Mouse (Mus musculus) hindbrain, postnatal 0 days (tissue): Measurements from ENCODE around the gene Chst11. TPM values are rescaled to one million over a fixed set of nuclear protein-coding genes. Genes with fewer than 3 reads are reported as not detected.

Experiments used
- ATAC-seq: fragments of 200-750 bp; cut with Nextera tagmentation; 2 replicates; pipeline ENCODE4 v1.8.0; 2017; ENCODE audit warnings: mild to moderate bottlenecking, moderate TSS enrichment, moderate library complexity
- DNase-seq: peaks from one replicate; pipeline ENCODE4 v3.0.0-alpha.2; 2015; ENCODE audit warnings: low spot score
- H3K27ac ChIP-seq: fragments of 300-500 bp; sonication (generic); 2 replicates; pipeline ENCODE4 v1.5.1; 2014; ENCODE audit warnings: mild to moderate bottlenecking
- H3K27me3 ChIP-seq: fragments of 300-500 bp; sonication (generic); 2 replicates; pipeline ENCODE4 v1.6.1; 2014; ENCODE audit warnings: low read length, mixed read lengths; ENCODE audit not compliant: insufficient read depth
- H3K36me3 ChIP-seq: fragments of 300-500 bp; sonication (generic); 2 replicates; pipeline ENCODE4 v1.6.1; 2014; ENCODE audit warnings: low read length, mixed read lengths; ENCODE audit not compliant: insufficient read depth
- H3K4me1 ChIP-seq: fragments of 300-500 bp; sonication (generic); 2 replicates; pipeline ENCODE4 v1.6.1; 2014; ENCODE audit warnings: antibody characterized with exemption, low read length, mixed read lengths; ENCODE audit not compliant: insufficient read depth
- H3K4me2 ChIP-seq: fragments of 300-500 bp; sonication (generic); 2 replicates; pipeline ENCODE4 v1.6.1; 2014; ENCODE audit warnings: low read depth, mild to moderate bottlenecking, low read length, moderate library complexity, mixed read lengths
- H3K4me3 ChIP-seq: fragments of 300-500 bp; sonication (generic); 2 replicates; pipeline ENCODE4 v1.5.1; 2014; ENCODE audit warnings: low read length
- H3K9ac ChIP-seq: fragments of 300-500 bp; sonication (generic); replicated peaks from 2 replicates; pipeline ENCODE4 v1.6.1; 2014; ENCODE audit warnings: mild to moderate bottlenecking, low read length, moderate library complexity, mixed read lengths
- H3K9me3 ChIP-seq: fragments of 300-500 bp; sonication (generic); 2 replicates; pipeline ENCODE4 v1.6.1; 2016; ENCODE audit warnings: low read length, mixed read lengths
- CTCF ChIP-seq: IDR thresholded peaks from 2 replicates; pipeline ENCODE4 v1.5.1; 2016; ENCODE audit warnings: antibody characterized with exemption, control low read depth, low read depth
- WGBS: fragments of 180-500 bp; shearing (Covaris S2); extraction: QIAGEN DNeasy Blood & Tissue Kit; methylation state at CpG from one replicate; pipeline ENCODE4 v1.1.7; 2014; 5-methylcytosine and 5-hydroxymethylcytosine counted together
- polyA plus RNA-seq: library from polyadenylated mRNA; unstranded; fragments of >200 nt; fragmentation: Nextera tagmentation; extraction: Ambion mirVana; gene quantifications from 2 replicates; pipeline ENCODE4 v1.2.1, GENCODE M21; 2015
- total RNA-seq: library from RNA; depleted of rRNA; stranded (reverse); fragments of >200 nt; gene quantifications from 2 replicates; pipeline ENCODE4 v1.2.3, GENCODE M21; 2014; rRNA removed

Gene Chst11
- total RNA-seq: 22.3 and 26.7 TPM in 2 replicates
- polyA plus RNA-seq: 2.5 and 2.9 TPM in 2 replicates

GRCm38 (mm10) chr10:82984950-82985699 lies at the start of gene Chst11:
Chst11 (plus strand) TSS chr10:82985498.
- H3K4me1 ChIP-seq: 0 out of 2 replicates have a peak, but pooled peaks cover 5% of the 10 kb centered on the region
- DNase-seq: peak; percentile 86
- peak; percentile 91 for ATAC-seq
- H3K9me3 ChIP-seq: no peaks in the 10 kb centered on the region
- H3K36me3 ChIP-seq: no peaks in the 10 kb centered on the region
- peak within 1 kb of the TSS; percentile 80 for H3K27ac ChIP-seq
- H3K9ac ChIP-seq: peak within 1 kb of the TSS; percentile 67
- TF ChIP-seq CTCF: no peak
- peak within 1 kb of the TSS; percentile 95 for H3K4me2 ChIP-seq
- no peaks in the 10 kb centered on the region for H3K27me3 ChIP-seq
- H3K4me3 ChIP-seq: peak within 1 kb of the TSS; percentile 87
- WGBS: under 1% methylated on average over 58 of the region's 67 CpGs

DNA sequence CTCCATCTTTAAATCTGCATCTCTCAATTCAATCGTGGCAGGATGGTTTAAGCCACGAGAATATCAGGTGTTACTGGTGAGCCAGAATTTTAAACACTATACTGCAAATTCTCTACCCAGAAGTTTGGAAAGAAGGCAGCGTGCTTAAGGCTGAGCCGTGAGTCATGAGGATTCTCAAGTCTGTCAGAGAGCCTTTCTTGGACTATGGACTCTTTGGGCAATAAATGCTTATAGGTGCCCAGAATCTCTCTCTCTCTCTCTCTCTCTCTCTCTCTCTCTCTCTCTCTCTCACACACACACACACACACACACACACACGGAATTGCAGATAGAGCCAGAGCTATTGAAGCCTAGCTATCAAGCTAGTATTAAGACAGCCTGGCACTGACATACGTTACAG lies 49.5 kb upstream of the Chst11 start:
- TF ChIP-seq CTCF: no peak
- Histone ChIP-seq H3K9ac (no peak overlapping the region), H3K4me2 (no peak overlapping the region), H3K36me3 (no peaks in the 10 kb centered on the region), H3K4me1 (no peaks in the 10 kb centered on the region), H3K27me3 (no peaks in the 10 kb centered on the region), H3K27ac (no peak overlapping the region), H3K4me3 (no peak overlapping the region), H3K9me3 (no peaks in the 10 kb centered on the region)
- 86% methylated on average over 6 of the region's 6 CpGs for WGBS
- ATAC-seq (no peak), DNase-seq (no peak)

GRCm38 (mm10) chr10:82953415-82953814 lies 31.9 kb upstream of the Chst11 start:
- peaks cover 3% of the 10 kb centered on the region; the same call in 1 of the 2 replicates for H3K9me3 ChIP-seq
- ATAC-seq: no peak
- WGBS: 84% methylated on average over 4 of the region's 4 CpGs
- H3K27me3 ChIP-seq: no peaks in the 10 kb centered on the region
- no peak overlapping the region for H3K27ac ChIP-seq
- no peak for TF ChIP-seq CTCF
- no peak overlapping the region for H3K4me2 ChIP-seq
- no peaks in the 10 kb centered on the region for H3K4me1 ChIP-seq
- H3K36me3 ChIP-seq: no peaks in the 10 kb centered on the region
- no peak for DNase-seq
- no peak overlapping the region for H3K9ac ChIP-seq
- no peak overlapping the region for H3K4me3 ChIP-seq

DNA sequence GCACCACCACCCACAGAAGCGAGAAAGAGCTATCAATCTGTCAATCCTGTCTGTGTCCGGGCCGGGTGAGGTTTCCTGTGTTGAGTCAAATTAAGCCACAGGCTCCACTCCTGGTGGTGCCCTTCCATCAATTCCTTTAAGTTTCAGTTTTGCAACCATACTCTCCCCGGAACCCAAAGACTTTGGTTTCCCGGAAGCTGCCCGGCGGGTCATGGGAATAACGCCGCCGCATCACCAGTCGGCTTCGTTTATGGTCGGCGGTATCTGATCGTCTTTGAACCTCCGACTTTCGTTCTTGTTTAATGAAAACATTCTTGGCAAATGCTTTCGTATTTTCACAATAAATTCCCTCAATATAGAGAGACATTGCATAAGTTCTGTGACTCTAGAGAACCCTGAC lies 30.2 kb upstream of the Chst11 start:
- Histone ChIP-seq H3K4me2 (no peak overlapping the region), H3K9me3 (peaks cover 3% of the 10 kb centered on the region; the same call in 1 of the 2 replicates), H3K27me3 (no peaks in the 10 kb centered on the region), H3K36me3 (no peaks in the 10 kb centered on the region), H3K27ac (no peak overlapping the region), H3K4me3 (no peak overlapping the region), H3K4me1 (no peaks in the 10 kb centered on the region), H3K9ac (no peak overlapping the region)
- WGBS: 93% methylated on average over 18 of the region's 18 CpGs
- TF ChIP-seq CTCF: no peak
- DNase-seq (no peak), ATAC-seq (no peak)

GRCm38 (mm10) chr10:82958218-82958761 lies 27.0 kb upstream of the Chst11 start:
- WGBS: 67% methylated on average over 5 of the region's 5 CpGs
- Histone ChIP-seq H3K27me3 (no peaks in the 10 kb centered on the region), H3K9me3 (peaks cover 3% of the 10 kb centered on the region; the same call in 1 of the 2 replicates), H3K4me1 (no peaks in the 10 kb centered on the region), H3K4me2 (no peak overlapping the region), H3K27ac (no peak overlapping the region), H3K36me3 (no peaks in the 10 kb centered on the region), H3K4me3 (no peak overlapping the region), H3K9ac (no peak overlapping the region)
- no peak for DNase-seq
- no peak for ATAC-seq
- TF ChIP-seq CTCF: no peak

DNA sequence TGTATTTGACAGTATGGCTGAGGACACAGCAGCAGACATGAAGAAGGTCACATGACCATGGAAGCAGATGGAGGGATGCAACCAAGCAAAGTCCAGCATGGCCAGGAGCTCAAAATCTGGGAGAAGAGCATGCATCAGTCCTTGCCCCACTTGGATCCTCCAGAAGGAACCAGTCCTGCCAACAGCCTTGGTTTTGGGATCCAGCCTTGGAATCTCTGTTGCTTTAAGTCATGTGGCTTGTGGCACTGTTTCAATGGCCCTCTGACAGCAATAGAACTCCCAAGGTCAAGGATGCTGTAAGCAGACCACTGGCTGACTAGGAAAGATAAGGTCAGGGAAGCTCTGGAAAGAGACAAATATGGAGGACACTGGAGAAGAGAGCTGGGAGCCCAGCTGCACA lies 26.0 kb upstream of the Chst11 start:
- Histone ChIP-seq H3K9ac (no peak overlapping the region), H3K27me3 (no peaks in the 10 kb centered on the region), H3K27ac (no peak overlapping the region), H3K36me3 (no peaks in the 10 kb centered on the region), H3K4me2 (no peak overlapping the region), H3K4me3 (no peak overlapping the region), H3K9me3 (peaks cover under 1% of the 10 kb centered on the region; the same call in 1 of the 2 replicates), H3K4me1 (no peaks in the 10 kb centered on the region)
- no peak for TF ChIP-seq CTCF
- no peak for ATAC-seq
- no peak for DNase-seq

DNA sequence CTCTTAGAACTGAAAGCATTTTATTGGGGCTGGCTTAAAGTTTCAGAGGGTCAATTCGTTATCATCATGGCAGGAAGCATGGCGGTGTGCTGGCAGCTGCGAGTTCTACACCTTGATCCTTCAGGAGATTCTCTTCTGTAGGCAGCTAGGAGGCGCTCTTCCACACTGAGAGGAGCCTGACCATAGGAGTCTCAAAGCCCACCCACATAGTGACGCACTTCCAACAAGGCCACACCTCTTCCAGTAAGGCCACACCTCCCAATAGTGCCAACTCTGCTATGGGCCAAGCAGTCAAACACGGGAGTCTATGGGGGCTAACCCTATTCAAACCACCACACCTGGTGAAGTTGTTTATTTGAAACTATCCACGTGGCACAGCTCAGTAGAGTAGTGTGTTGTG lies 24.0 kb upstream of the Chst11 start:
- H3K4me3 ChIP-seq: no peak overlapping the region
- ATAC-seq: no peak
- 52% methylated on average over 7 of the region's 7 CpGs for whole genome bisulfite sequencing
- H3K9ac ChIP-seq: no peak overlapping the region
- no peak overlapping the region for H3K27ac ChIP-seq
- no peaks in the 10 kb centered on the region for H3K4me1 ChIP-seq
- H3K4me2 ChIP-seq: no peak overlapping the region
- peak; percentile 33 for TF ChIP-seq CTCF
- peak; percentile 8 for DNase-seq
- H3K27me3 ChIP-seq: no peaks in the 10 kb centered on the region
- H3K36me3 ChIP-seq: no peaks in the 10 kb centered on the region
- no peaks in the 10 kb centered on the region for H3K9me3 ChIP-seq
